Mouse (Mus musculus): ENCODE data around the gene Dock4.

Gene Dock4

GRCm38 (mm10) chr12:40462693-40463235 is 17.0 kb downstream of the Dock4 start:
- DNase-seq (ENCODE audit: low spot score), result no peak

DNA sequence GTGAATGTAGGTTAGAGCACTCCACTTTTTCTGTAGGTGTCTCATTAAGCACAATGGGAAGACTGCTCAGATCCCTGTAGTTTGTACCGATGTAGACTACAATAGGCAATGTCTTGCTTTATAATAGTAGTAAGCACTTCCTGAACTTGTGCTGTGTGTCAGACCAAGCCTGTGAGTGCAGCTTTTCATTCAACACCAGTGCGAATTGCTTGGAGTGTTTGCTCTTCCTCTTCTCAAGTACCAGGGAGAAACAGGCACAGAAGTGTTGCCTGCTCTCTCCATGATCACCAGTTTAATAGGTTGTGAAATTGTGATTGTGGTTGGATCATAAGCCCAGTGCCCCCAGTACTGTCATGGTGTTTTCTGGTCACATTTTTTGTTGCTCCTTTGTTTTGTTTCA is 18.1 kb downstream of the Dock4 start:
- DNase-seq (ENCODE audit: low spot score), result no peak

DNA sequence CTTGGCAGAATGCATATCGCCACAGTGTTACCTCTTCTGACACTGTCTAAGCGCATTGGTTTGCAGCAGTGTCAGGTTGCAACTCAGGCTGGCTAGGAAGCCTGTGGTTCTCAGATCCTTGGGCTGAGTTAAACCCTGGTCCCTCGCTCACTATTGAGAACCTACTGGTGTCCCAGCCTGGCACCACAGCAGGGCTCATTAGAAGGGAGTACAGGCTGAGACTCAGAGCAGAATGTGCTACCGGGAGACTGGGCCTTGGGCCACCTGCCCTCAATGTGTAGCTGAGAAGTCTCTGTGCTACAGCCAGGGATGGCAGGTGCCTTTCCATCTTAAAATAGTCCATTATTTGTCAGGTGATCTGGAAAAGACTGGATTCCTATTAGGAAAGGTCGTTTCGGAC is 18.5 kb downstream of the Dock4 start:
- no peak for DNase-seq (ENCODE audit: low spot score)

DNA sequence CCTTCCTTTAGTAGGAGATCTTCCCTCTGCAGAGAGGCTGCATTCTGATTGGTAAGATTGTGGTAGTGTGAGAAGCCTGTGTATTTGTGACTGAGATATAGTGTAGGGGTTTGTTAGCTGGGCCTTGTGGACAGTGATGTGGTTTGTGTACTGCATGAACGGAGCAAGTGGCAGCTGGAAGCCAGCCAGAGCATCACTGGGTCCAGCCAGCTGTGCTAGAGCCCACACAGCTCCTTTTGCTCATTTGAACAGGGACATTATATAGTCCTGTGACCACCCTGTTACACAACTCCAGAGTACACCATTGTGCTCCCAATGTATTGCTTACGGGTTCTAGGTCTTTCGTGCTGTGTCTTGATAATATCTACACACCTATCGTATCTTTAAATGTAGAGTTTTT is 22.5 kb downstream of the Dock4 start:
- DNase-seq (ENCODE audit: low spot score), result no peak

DNA sequence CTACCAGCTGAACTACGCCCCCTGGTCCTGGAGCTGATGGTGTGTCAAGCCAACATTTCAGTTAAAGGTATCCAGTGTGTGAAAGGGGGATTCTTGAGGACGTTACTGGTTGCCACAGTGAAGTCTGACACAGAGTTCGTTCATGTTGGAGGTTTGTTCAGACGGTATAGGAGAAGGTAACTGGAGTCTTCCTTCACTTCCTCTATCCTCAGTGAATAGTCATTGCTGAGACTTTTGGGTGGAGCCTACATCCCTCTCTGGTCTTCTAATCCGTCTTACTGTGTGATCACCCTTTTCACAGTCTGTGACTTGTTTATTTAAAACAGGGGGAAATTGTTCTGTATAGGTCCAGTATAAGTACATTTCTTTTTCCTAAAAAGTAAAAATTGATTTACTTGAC is 23.3 kb downstream of the Dock4 start:
- no peak for DNase-seq (ENCODE audit: low spot score)

GRCm38 (mm10) chr12:40471649-40472399 is 26.1 kb downstream of the Dock4 start:
- DNase-seq (ENCODE audit: low spot score), result no peak

DNA sequence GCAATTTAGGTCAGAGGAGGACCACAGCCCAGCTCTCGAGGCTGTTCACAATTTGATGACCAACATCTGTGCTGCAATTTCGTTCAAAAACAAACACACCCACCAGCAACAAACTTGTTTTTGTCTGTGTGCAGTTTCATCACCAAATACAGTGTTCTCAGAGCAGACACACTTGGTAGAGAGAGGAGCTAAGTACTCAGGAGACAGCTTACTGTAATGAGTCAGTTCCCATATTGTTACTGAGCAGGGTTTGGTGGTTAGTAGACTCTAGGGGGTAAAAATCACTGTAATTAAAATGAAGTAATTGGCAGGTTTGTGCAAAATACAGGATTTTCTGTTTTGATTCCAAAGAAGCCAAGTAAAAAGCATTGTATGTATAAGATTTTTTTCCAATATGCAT is 28.0 kb downstream of the Dock4 start:
- peak; percentile 26 for DNase-seq (ENCODE audit: low spot score)

DNA sequence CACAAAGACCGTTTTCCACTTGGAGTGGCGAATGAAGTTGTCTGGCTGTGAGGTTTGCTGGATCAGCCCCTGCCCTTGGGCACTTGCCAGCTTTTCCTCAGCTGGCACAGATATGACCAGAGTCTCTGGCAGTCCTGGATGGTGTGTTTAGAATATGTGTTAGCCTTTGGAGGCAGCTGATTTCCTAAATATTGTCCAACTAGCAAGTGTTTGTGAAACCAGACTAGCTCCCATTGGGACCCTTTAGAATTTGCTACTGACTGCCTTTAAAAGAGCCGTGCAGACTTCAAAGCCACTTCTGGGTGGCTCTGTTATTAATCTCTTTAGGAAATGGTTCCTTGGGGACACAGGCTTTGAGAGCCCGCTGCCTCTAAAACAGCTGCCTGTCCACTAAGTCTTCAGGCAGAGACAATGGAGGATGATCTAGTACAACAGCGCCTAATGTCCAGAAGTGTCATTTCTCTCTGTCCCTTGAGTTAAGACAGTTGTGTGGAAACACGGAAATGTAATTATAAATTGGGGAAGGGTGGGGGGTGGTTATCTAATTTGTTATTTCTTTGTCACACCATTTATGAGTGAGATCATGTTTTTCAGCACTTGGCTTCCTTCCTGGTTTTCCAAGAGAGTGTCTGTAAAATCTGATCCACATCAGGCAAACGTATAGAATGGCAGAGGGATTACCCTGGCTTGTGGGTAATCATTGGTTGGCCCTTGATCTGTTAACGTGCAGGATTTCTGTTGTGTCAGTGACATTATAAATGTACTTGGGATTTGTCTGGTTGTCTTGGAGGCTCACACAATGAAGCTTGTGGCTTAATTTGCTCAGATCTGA is 32.1 kb downstream of the Dock4 start:
- DNase-seq (ENCODE audit: low spot score), result peak; percentile 58

GRCm38 (mm10) chr12:40484224-40484623 is 38.5 kb downstream of the Dock4 start:
- no peak for DNase-seq (ENCODE audit: low spot score)

DNA sequence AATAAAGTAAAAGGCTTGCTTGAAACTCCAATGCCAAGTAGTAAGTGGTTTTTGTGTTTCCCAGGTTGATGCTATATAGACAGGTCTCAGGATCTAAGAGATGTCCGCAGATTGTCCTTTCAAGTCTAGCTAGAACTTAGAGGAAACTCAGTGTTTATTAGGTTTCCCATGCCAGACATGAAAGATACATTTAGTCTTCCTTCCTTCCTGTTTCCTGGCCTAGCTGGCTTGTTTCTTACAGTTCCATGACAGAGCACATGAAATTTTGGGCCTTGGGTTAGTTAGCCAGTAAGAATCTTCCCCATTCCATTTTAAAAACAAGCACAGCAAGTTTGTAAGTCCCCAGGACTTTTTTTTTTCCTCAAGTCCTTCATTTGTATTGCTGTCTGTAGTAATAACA is 39.5 kb downstream of the Dock4 start:
- no peak for DNase-seq (ENCODE audit: low spot score)

DNA sequence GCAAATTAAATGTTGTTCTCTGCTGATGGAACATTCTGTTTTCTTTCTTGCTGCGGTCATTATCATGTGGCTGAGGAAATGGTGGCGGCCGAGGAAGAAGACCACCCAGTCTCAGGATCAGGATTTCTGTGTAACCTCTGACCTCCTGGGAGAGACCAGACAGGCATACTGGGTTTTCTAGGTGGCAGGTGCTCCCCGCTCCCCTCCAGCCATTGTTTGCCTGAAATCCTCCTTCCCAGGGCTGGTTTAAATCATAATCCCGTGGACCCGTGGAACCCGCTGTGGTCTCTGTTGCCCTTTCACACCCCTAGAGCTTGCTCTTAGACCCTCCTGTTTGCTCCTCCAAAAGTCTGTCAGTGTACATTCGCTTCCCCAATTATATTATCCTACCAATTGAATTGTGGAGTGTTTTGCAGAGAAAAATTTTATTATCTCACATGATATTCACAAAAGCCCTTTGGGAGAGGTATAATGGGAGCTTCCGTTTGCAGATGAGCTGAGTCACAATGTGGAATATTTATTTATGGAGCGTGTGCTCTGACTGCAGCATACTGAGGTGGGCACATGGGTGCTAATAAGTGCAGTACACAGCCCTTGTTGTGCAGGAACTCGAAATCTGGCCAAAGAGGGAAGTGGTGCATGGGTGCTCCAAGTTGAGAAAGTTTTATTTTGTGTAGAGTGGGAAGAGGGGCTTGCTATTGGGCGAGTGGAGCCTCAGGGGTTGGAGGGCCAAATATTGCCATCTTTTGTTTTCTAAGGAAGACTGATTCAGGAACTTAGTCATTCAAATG is 40.5 kb downstream of the Dock4 start:
- no peak for DNase-seq (ENCODE audit: low spot score)

- DNase-seq (ENCODE audit: low spot score), result no peak
These were observed 50.6 kb downstream of the Dock4 start for GRCm38 (mm10) chr12:40496387-40496786.

- DNase-seq (ENCODE audit: low spot score), result no peak
These were observed 52.1 kb downstream of the Dock4 start for GRCm38 (mm10) chr12:40497806-40498205.

DNA sequence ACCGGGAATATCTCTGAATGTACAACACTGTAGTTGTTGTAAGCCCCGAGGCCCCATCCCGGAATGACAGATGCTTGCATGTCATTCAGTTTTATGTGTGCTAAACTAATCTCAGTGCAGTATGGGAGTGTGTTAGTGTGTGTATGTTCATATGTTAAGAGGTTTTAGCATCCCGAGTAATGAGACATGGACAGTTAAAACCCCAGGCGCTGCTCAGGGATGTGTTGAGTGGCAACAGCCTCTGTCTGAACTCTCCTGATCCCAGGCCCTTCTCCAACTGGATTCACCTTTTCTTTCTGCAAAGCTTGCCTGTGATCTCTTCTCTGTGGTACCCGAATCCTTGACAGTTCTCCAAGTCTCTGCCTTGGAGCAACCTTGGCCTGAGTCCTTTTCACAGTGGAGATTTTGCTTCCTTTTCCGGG is 52.5 kb downstream of the Dock4 start:
- no peak for DNase-seq (ENCODE audit: low spot score)

DNA sequence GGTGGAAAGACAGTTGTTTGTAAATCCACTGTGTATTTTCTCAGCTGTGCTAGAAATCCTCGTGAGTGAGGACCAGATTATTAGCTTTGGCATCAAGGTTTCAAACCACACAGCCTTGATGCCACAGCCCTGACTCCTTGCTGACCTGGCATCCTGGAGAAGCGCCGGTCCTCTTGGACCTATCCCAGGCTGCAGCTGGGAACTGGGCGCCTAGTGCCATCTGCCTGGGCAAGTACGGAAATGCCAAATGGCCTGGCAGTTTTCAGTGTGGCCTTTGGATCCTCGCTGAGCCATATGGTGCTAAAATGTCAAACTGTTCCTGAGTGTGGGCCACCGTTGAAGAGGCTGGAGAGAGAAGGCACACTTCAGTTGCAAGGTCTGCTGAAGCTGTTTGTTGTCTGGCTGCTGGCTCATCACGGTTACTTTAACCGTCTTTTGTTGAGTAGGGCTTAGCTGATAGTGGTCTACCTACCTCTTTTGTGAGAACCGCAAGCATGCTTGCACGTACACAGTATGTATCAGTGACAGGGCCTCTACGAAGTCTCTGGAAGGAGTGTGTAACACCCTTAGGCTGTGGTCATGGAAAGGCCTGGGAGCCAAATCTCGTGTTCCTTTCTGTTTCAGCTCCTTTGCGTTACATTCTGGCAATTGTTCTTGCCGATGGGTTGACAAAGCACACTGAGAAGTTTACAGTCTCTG is 53.3 kb downstream of the Dock4 start:
- DNase-seq (ENCODE audit: low spot score), result peak; percentile 74

DNA sequence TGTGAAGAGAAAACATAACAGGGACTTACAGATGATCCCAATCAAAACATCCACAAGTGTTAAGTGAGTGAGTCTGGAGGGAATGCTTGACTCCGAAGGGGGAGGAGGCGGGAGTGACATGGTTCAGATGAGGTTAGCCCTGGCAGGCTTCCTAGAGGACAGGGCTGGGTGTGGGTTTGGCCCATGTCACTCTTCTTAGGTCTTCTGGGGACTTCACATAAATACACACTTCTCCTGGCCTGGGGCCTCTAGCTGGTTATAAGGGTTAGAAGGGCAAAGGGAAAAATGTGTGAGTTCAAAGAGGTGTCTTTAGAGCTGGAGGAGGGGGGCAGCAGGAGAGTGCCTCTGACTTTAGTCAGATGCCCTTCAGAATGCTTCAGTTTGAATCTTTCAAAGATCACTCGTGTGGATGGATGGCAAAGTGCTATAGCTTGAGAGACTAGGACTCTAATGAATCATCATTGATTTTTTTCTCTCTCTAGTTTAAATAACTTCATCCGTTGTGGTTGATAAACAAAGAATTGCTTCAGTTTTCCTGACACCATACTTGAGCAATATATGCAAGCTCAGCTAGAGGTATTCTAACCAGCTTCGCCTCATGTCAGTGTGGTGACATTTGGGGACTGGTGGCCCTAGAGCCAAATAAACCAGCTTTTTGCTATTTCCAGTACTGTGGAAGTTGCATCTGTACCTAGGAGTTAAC is 54.0 kb downstream of the Dock4 start:
- DNase-seq (ENCODE audit: low spot score), result peak; percentile 82

- no peak for DNase-seq (ENCODE audit: low spot score)
These were observed 55.4 kb downstream of the Dock4 start for GRCm38 (mm10) chr12:40501141-40501540.

DNA sequence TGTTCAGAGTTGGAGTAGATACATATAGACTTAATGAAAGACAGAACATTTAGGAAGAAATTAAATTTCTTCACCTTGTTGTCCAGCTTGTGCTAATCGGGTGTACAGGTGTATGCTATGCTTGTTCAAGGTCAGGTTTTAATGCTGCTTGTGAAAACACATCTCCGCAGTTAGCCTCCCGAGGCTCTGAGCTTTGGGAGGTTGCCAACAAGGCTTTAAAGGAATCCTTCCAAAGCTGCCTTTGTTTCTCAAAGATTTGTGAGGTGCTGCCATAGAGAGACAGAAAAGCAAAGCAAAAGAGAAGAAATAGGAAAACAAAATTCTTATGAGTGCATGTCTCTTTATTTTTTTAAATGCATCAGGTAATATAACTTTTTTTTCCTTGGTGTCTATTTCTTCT is 57.8 kb downstream of the Dock4 start:
- peak; percentile 21 for DNase-seq (ENCODE audit: low spot score)

DNA sequence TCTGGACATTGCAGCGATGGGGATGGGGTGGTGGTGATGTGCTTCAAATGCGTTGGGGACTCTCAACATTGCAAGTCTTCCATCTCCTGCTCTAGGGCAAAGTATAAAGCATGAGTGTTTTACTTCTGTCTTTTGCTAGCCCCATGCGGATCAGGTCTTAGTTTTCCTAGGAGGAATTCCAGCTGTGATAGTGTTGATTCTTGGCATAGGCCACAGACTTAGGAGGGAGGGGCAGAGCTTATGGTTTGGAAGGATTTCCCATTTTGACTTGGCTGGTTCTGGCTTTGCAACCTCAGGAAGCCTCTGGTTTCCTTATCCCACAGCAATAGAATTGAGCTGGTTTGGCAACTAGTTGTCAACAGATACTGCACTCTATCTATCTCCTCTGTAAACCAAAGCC is 58.9 kb downstream of the Dock4 start:
- peak; percentile 39 for DNase-seq (ENCODE audit: low spot score)

GRCm38 (mm10) chr12:40507823-40508390 is 62.2 kb downstream of the Dock4 start:
- DNase-seq (ENCODE audit: low spot score), result no peak

DNA sequence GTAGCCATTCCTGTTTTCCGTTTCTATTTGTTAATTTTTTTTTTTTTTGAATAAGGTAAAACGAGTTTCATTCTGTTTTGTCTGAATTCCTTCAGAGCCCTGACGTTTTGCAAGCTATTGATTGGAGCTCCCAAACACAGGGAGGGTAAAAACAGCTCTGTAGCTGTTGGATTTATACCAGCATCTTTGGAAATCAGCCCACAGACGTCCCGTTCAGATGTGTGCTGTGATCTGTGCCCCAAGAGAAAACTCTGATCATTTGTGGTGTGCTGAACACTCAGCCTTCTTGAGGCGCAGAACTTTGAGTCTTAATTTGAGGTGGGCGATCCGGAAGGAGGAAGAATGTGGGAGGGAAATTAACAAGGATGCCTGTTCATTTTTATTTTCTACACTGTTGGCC is 62.7 kb downstream of the Dock4 start:
- DNase-seq (ENCODE audit: low spot score), result peak; percentile 36

Data from adipocyte (in vitro differentiated cells).